16 mouse cellular contexts compared by ENCODE assay signal in genomic region chr4:54027565-54028237, GRCm38 (mm10).
DNase-seq lines count a peak whose midpoint lies in the region; ATAC-seq and TF ChIP-seq lines count a peak whose summit lies in the region.
"Had no signal": no experiment of that assay in that cellular context is flagged by ENCODE, and none has a peak within 500 bp of the region (broad histone marks: within the 10 kb centered on the region; RNA-seq: fewer than 3 reads in every experiment).

No protein-coding gene starts in this region.

- no peak for TF ChIP-seq RAD21 in CH12.LX (IDR thresholded peaks at IDR 0.05; ENCODE audit: low read depth, low read length)

- no peak overlapping the region for H3K4me3 ChIP-seq in CH12.LX (replicated peaks in 1 of 3; ENCODE audit: low read depth in 2 of 3, low read length in 2 of 3, poor library complexity in 1 of 3)
- H3K4me3 ChIP-seq in embryonic fibroblast, embryonic 13.5 days (ENCODE audit: insufficient read depth, low read length), result no peak overlapping the region
- H3K4me3 ChIP-seq in midbrain, embryonic 10.5 days, result no peak overlapping the region
- no peak overlapping the region for H3K4me3 ChIP-seq in intestine, embryonic 15.5 days (replicated peaks)
- H3K4me3 ChIP-seq: heart, embryonic 15.5 days; liver, embryonic 15.5 days had no signal

- DNase-seq in 3134 (ENCODE audit: extremely low read depth, insufficient read length, low spot score), result peak; percentile 13
- DNase-seq in CH12.LX (ENCODE audit: extremely low read depth), result no peak
- peak; percentile 36 for DNase-seq in midbrain, embryonic 10.5 days (ENCODE audit: low spot score)
- DNase-seq in c-Kit-positive CD71-positive TER-119-positive erythroid progenitor cells, embryonic 14.5 days (ENCODE audit: low spot score), result no peak
- DNase-seq in left cerebral cortex, postnatal 10 days (ENCODE audit: extremely low spot score in 1 of 2, low spot score in 2 of 2), result no peak
- no peak for DNase-seq in kidney, postnatal 14 days
- DNase-seq: adrenal gland, adult 8-10 months; cerebellum, adult 8-10 months; gastrocnemius, postnatal 10 days; kidney, adult 18-20 months had no signal

- H3K27ac ChIP-seq in CH12.LX (ENCODE audit: insufficient read depth, low read depth), result no peak overlapping the region
- H3K27ac ChIP-seq in embryonic fibroblast, embryonic 13.5 days (ENCODE audit: insufficient read depth, low read length), result peak overlapping the region; percentile 68
- H3K27ac ChIP-seq in midbrain, embryonic 10.5 days (replicated peaks), result peak overlapping the region; percentile 85
- no peak overlapping the region for H3K27ac ChIP-seq in intestine, embryonic 15.5 days
- H3K27ac ChIP-seq: heart, embryonic 15.5 days; liver, embryonic 15.5 days; stomach, postnatal 0 days had no signal

- 23% methylated on average over 5 of the region's 5 CpGs for WGBS in midbrain, embryonic 10.5 days
- 37% methylated on average over 5 of the region's 5 CpGs for WGBS in intestine, embryonic 15.5 days

- H3K79me2 ChIP-seq in CH12.LX (replicated peaks; ENCODE audit: control insufficient read depth, extremely low read depth, insufficient read depth, poor library complexity, severe bottlenecking), result no peaks in the 10 kb centered on the region

- no peak overlapping the region for H3K9ac ChIP-seq in CH12.LX (ENCODE audit: insufficient read depth, low read depth)
- H3K9ac ChIP-seq in intestine, embryonic 15.5 days, result no peak overlapping the region
- H3K9ac ChIP-seq: heart, embryonic 15.5 days; liver, embryonic 15.5 days had no signal

- no peak for TF ChIP-seq EP300 in CH12.LX (IDR thresholded peaks at IDR 0.05; ENCODE audit: low read length)

- peak overlapping the region; percentile 89 for H3K4me2 ChIP-seq in CH12.LX (ENCODE audit: insufficient read depth, low read depth, poor library complexity, severe bottlenecking)
- no peak overlapping the region for H3K4me2 ChIP-seq in intestine, embryonic 15.5 days (replicated peaks)
- H3K4me2 ChIP-seq: heart, embryonic 15.5 days; liver, embryonic 15.5 days had no signal

- H3K9me3 ChIP-seq in CH12.LX (replicated peaks; ENCODE audit: low read length), result no peaks in the 10 kb centered on the region
- no peaks in the 10 kb centered on the region for H3K9me3 ChIP-seq in midbrain, embryonic 10.5 days (replicated peaks)
- no peaks in the 10 kb centered on the region for H3K9me3 ChIP-seq in intestine, embryonic 15.5 days
- H3K9me3 ChIP-seq: heart, embryonic 15.5 days; liver, embryonic 15.5 days had no signal

- no peak for ATAC-seq in intestine, embryonic 15.5 days

- no peaks in the 10 kb centered on the region for H3K27me3 ChIP-seq in CH12.LX (replicated peaks)
- H3K27me3 ChIP-seq in midbrain, embryonic 10.5 days (ENCODE audit: low read depth, poor library complexity, severe bottlenecking), result no peaks in the 10 kb centered on the region
- no peaks in the 10 kb centered on the region for H3K27me3 ChIP-seq in intestine, embryonic 15.5 days (replicated peaks)
- H3K27me3 ChIP-seq: heart, embryonic 15.5 days; liver, embryonic 15.5 days had no signal

- intact Hi-C loops in left cerebral cortex, postnatal 10 days (cut with DNase I), result no loop called here

- no peak for TF ChIP-seq POLR2A in CH12.LX (IDR thresholded peaks at IDR 0.05; ENCODE audit: low read depth, low read length)
- TF ChIP-seq POLR2A in embryonic fibroblast, embryonic 13.5 days (IDR thresholded peaks at IDR 0.05; ENCODE audit: low read depth, low read length), result no peak

- TF ChIP-seq CTCF in CH12.LX (conservative IDR thresholded peaks at IDR 0.05 in 1 of 2, IDR thresholded peaks at IDR 0.05 in 1 of 2; ENCODE audit: low read depth in 2 of 2, low read length in 2 of 2), result no peak
- no peak for TF ChIP-seq CTCF in embryonic fibroblast, embryonic 13.5 days (IDR thresholded peaks at IDR 0.05; ENCODE audit: borderline replicate concordance, insufficient read depth, low read length)

- in situ Hi-C loops in CH12.LX (cut with MboI; ENCODE audit: low pct_ligation_motif_present, low pct_unique_long_range_greater_than_20kb, low sequenced_read_pairs), result no loop called here

- dilution Hi-C loops in CH12.LX (cut with MboI; ENCODE audit: extremely low pct_ligation_motif_present, extremely low pct_unique_long_range_greater_than_20kb, low sequenced_read_pairs), result no loop called here

- no peaks in the 10 kb centered on the region for H3K36me3 ChIP-seq in CH12.LX (replicated peaks in 1 of 2; ENCODE audit: control insufficient read depth in 1 of 2, insufficient read depth in 1 of 2, low read length in 1 of 2)
- no peaks in the 10 kb centered on the region for H3K36me3 ChIP-seq in midbrain, embryonic 10.5 days
- no peaks in the 10 kb centered on the region for H3K36me3 ChIP-seq in intestine, embryonic 15.5 days
- H3K36me3 ChIP-seq: G1E; heart, embryonic 15.5 days; liver, embryonic 15.5 days had no signal

- H3K4me1 ChIP-seq in CH12.LX (ENCODE audit: control insufficient read depth in 1 of 2, insufficient read depth in 2 of 2), result peaks cover 6 to 30% of the 10 kb centered on the region in 2 experiments; a peak in 3 of 4 replicates
- peaks cover 13% of the 10 kb centered on the region for H3K4me1 ChIP-seq in embryonic fibroblast, embryonic 13.5 days (ENCODE audit: control insufficient read depth, insufficient read depth, low read length)
- H3K4me1 ChIP-seq in midbrain, embryonic 10.5 days, result peaks cover 64% of the 10 kb centered on the region
- no peaks in the 10 kb centered on the region for H3K4me1 ChIP-seq in intestine, embryonic 15.5 days (replicated peaks)
- H3K4me1 ChIP-seq: liver, embryonic 15.5 days had no signal

TF ChIP-seq in CH12.LX, 34 proteins besides CTCF, POLR2A, EP300 and RAD21:
- TF ChIP-seq MEF2A (IDR thresholded peaks at IDR 0.05; ENCODE audit: borderline replicate concordance, low read depth, low read length), result no peak
- no peak for TF ChIP-seq MAZ (IDR thresholded peaks at IDR 0.05; ENCODE audit: low read depth, low read length)
- TF ChIP-seq ZNF384 (IDR thresholded peaks at IDR 0.05; ENCODE audit: low read depth, low read length), result peak; percentile 87

Comparison
In these comparisons a context has a peak if more than half of its experiments do, and no peak if none do; other contexts are left out.
1. DNase-seq: peak in 3134 (single experiment) and midbrain, embryonic 10.5 days (single experiment); none in CH12.LX (single experiment), c-Kit-positive CD71-positive TER-119-positive erythroid progenitor cells, embryonic 14.5 days (single experiment), left cerebral cortex, postnatal 10 days (0 of 2) and kidney, postnatal 14 days (single experiment).
2. H3K27ac ChIP-seq: peak in embryonic fibroblast, embryonic 13.5 days (single experiment) and midbrain, embryonic 10.5 days (single experiment); none in CH12.LX (single experiment) and intestine, embryonic 15.5 days (single experiment).